Mouse (Mus musculus) urinary bladder, postnatal 36 days (tissue): Measurements from ENCODE around the gene Klk1b3.
"Not testable (repeated sequence)": the region's sequence is repeated elsewhere in the genome, so short reads cannot be mapped to it uniquely, and the experiment has no call there.

ENCODE experiments used
- DNase-seq, 2 experiments: peaks; one replicate each; pipeline ENCODE4 v3.0.0; 2022; ENCODE audit warnings: low spot score in 2 of 2, mixed read lengths in 1 of 2

Gene Klk1b3

GRCm38 (mm10) chr7:44197891-44198290 lies at the start of gene Klk1b3:
Klk1b3 (plus strand) TSS chr7:44198191.
- no peak for DNase-seq

- no peak for DNase-seq
Observed at GRCm38 (mm10) chr7:44179299-44180045, 18.5 kb upstream of the Klk1b3 start.

DNA sequence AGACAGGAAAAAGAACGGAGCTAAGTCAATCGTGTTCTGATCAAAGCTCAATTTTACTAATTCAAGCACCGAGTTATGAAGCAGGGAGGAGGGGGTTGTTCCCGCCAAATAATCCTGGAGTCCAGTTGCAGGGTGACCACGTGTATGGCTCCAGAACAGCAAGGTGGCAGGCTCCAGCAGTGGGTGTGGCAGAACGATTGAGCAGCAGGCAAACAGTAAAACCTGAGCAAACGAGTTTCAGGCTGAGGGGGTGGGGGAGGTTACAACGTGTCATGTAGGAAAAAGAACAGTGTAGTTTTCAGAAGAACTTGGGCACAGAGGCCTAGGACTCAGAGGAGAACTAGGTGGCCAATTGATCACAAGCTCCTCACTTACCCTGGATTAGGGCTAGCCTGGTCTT lies 11.5 kb upstream of the Klk1b3 start:
- DNase-seq: peak in 1 of 2 experiments; percentile 9

- not testable (repeated sequence) for DNase-seq
Observed at GRCm38 (mm10) chr7:44187936-44188335, 10.1 kb upstream of the Klk1b3 start, which contains the start of gene Klk1b24. Klk1b24 (plus strand) TSS chr7:44188236.

GRCm38 (mm10) chr7:44193466-44193865 lies 4.5 kb upstream of the Klk1b3 start:
- DNase-seq: not testable (repeated sequence)

DNA sequence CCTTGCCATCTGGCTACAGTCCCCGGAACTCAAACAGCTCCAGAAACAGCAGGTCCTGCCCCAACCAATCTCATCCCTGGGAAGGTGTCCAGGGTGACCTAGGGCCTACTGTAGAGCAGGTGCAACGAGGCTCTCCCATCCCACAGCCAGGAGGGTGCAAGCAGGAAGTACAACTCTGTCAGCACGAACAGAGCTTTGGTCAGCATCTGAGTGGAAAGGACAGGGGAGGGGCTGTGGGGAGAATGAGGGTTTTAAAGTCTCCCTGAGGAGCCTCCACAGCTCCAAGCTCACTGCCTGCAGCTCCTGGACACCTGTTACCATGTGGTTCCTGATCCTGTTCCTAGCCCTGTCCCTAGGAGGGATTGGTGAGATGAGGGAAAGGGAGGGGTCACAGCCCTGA lies 9.1 kb downstream of the Klk1b3 start, which contains the start of gene Klk1b4:
TSS of gene Klk1b4 (plus strand) at position 301 of the 400 bp plus-strand sequence.
- not testable (repeated sequence) for DNase-seq

DNA sequence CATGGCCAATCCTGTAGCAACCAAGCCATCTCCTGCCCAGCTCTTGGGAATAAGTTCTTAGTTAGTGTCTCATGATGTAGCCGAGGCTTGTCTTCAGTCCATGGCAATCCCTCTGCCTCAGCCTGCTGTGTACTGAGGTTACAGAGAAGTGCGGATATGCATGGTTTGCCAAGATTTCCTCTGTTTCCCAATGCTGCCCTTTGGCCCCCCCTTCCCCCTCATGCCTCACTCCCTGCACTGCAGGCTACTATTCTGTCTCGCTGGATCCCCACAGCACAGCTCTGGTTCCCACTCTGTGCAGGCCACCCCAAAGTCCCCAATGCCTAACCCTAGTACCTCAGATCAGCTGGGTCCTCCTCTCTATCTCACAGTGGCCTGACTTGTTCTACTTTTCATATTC lies 10.3 kb downstream of the Klk1b3 start:
- no peak for DNase-seq

DNA sequence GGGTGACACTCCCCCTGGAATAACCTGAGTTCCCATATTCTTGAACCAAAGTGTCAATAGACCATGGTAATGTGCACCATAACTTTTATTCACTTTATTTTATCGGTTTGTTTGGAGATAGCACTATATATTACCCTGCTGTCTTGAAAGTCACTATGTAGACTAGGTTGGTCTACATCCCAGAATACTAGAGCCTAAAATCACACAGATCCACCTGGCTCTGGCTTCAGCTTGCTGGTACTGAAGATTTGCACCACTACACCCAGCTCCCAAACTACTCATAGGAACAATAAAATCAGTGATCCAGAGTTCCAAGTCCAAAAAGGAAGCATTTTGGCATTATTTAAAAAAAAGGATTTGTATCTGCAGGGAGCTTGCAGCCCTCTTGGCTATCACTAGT lies 17.7 kb downstream of the Klk1b3 start, which contains the start of gene Klk1b5:
TSS of gene Klk1b5 (plus strand) at position 301 of the 400 bp plus-strand sequence.
- DNase-seq: no peak

GRCm38 (mm10) chr7:44221601-44222000 lies 23.6 kb downstream of the Klk1b3 start:
- not testable (repeated sequence) for DNase-seq

DNA sequence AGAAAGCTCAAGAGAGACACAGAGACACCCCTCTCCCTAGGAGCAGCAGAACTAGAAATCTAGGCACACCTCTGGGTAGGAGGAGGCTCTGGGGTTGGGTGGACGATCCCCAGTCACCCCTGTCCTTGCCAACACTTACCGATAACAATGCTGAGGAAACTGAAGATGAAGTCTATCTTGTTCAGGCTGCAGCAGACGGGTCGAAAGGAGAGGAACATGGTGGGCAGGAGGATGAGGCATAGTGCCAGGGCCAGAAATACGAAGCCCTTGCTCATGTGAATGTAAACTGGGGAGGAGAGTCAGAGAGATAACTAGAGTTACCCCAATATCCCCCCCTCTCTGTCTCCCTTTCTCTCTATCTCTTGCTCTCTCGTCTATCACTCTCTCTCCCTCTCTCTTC lies 24.3 kb downstream of the Klk1b3 start:
- not testable (repeated sequence) for DNase-seq

- DNase-seq: no peak
Observed at GRCm38 (mm10) chr7:44225076-44225475, 27.1 kb downstream of the Klk1b3 start, which contains the start of gene Klk1. Klk1 (plus strand) TSS chr7:44225360.

DNA sequence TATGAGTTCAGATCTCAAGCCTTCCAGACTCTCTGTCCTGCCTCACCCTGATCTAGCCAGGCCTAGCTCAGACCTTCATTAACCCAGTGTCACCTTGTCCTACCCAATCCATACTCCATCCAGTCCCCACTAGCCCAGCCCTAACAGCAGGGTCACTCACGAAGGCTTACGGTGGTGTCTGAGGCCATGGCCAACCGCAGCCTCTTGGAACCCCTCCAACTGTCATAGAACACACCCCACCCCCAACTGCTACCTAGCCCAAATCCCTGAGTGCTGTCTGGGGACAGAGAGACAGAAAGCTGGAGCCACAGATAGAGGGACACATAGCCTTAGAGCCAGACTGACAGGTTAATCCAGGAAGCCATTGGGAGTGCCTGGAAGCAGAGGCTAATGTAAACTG lies 37.9 kb downstream of the Klk1b3 start, which contains the start of gene Gm36864:
TSS of gene Gm36864 (plus strand) at position 269 of the 400 bp plus-strand sequence.
- no peak for DNase-seq

DNA sequence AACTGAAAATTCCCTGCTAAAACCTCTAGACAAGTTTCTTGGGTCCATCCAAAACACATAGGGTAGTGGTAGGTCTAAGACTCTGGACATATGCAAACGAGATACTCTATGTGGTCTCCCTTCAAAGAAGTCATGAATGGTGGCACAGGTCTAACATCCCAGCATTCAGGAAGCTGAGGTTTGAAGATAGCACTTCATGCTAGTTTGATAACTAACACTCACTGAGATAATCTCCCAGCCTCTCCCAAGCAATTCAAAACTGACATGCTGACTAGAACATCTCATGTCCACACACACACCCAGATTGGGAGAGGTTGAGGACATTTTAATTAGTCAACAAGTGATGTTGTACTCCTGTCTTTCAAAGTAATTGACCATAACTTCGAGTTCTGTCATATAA lies 41.9 kb downstream of the Klk1b3 start:
- no peak for DNase-seq

DNA sequence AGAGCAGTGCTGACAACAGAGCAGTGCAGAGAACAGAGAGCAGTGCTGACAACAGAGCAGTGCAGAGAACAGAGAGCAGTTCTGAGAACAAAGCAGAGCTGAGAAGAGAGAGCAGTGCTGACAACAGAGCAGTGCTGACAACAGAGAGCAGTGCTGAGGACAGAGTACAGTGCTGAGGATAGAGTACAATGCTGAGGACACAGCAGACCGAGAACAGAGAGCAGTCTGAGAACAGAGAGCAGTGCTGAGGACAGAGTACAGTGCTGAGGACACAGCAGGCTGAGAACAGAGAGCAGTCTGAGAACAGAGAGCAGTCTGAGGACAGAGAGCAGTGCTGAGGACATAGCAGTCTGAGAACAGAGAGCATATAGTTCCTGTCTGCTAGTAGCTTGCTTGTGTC lies 42.7 kb downstream of the Klk1b3 start:
- no peak for DNase-seq

DNA sequence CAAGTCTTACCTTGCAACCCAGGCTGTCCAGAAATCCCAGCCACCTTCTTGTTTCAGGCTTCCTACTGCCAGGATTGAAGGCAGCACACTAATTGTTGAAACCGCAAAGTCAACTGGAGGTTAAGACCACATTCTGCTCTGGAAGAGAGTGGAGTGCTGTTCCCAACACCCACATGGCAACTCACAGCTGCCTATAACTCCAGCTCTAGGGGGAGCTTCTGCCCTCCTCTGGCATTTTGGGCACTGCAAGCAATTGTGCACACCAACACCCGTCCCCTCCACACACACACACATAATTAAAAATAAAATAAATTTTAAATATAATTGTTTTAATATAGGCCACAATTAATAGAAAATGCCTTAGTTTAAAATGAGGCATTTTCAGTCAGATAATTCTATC lies 43.2 kb downstream of the Klk1b3 start:
- no peak for DNase-seq

DNA sequence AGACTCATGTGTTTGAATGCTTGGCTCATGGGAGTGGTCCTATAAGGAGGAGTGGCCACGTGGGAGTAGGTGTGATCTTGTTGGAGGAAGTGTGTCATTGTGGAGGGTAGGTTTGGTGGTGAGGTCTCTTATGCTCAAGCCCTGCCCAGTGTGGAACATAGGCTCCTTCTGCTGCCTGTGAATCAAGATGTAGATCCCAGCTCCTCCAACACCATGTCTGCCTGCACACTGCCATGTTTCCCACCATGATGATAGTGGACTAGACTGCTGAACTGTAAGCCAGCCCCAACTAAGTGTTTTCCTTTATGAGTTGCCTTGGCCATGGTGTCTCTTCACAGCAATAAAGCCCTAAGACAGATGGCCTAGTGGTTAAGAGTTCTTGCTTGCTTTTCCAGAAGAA lies 46.1 kb downstream of the Klk1b3 start:
- no peak for DNase-seq

GRCm38 (mm10) chr7:44246055-44246983 lies 48.3 kb downstream of the Klk1b3 start, which contains the start of the genes 1700028J19Rik and 2410002F23Rik:
1700028J19Rik (minus strand) TSS chr7:44246695.
2410002F23Rik (plus strand) TSS chr7:44246722.
- peak; percentile 87 to 89 for DNase-seq

- DNase-seq: peak in 1 of 2 experiments; percentile 31
Observed at GRCm38 (mm10) chr7:44246984-44247470, 49.0 kb downstream of the Klk1b3 start.

- DNase-seq: no peak
Observed at GRCm38 (mm10) chr7:44247971-44248370, 50.0 kb downstream of the Klk1b3 start.

DNA sequence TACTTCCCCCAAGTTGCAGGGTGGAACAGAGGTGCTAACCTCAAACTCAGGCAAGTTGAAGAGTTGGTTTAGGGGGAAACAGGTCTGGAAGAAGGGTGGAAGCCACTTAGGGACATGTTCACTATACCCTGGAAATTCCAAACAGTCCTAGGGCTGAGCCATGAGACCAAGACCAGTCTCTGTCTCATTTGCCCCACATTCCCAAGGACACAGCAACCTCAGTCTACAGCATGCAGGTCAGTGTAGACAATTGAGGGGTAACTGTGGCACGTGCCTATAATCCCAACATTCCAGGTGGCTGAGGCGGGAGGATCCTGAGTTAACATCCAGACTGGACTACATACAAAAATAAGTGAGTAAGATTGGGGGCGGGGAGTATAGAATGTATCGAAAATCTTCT lies 51.3 kb downstream of the Klk1b3 start:
- no peak for DNase-seq

DNA sequence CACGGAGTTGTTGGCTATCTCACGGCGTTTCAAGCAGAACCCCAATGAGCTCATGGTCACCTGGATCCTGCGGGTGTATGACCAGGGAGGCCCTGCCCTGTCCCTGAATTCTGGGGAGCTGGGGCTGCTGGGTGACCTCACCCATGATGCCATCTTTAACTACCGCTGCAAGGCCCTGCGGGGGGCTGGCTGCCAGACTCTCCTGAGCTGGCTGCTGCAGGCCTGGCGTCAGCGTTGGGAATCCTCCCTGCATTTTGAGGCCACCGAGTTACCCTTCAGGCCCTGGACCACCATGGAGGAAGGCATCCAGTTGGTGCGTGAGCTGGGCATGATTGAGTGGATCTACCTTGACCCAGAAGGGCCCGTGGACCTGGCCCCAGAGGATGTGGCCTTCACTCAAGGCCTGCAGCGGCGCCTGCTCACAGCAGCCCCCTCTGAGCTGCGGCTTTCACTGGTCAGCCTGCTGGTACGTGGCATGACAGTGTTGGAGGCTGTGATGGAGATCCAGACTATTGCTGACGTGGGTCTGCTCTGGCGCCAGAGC lies 52.8 kb downstream of the Klk1b3 start:
- not testable (repeated sequence) for DNase-seq
